Mouse (Mus musculus) lung, postnatal 10 days (tissue): Measurements from ENCODE around the gene Lrig1.

Experiments
- DNase-seq: peaks from one replicate; pipeline ENCODE4 v3.0.0; 2021

Gene Lrig1

DNA sequence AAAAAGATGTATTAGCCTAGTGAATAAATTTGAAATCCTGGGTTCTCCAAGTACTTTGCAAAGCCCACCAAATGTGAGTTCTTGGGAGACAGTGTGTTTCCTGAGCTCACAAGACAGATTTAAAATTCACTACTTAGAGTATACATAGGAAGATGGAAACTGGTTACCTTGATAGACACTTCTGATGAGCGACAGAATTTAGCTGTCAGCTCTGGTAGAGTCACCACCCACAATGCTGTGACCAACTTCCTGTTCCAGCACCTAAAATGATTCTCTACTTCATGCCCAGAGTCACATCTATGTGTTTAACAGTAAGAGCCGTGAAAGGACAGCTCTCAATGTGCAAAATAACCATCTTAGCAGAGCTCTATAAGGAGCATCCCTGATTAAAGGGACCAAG is 27.5 kb downstream of the Lrig1 start:
- no peak for DNase-seq

GRCm38 (mm10) chr6:94669370-94669769 is 30.6 kb downstream of the Lrig1 start:
- no peak for DNase-seq

- DNase-seq, result no peak
Measured at GRCm38 (mm10) chr6:94668204-94668863, 31.6 kb downstream of the Lrig1 start.

- DNase-seq, result no peak
Measured at GRCm38 (mm10) chr6:94667131-94667530, 32.8 kb downstream of the Lrig1 start.

- no peak for DNase-seq
Measured at GRCm38 (mm10) chr6:94666432-94667119, 33.4 kb downstream of the Lrig1 start.

GRCm38 (mm10) chr6:94665677-94666076 is 34.3 kb downstream of the Lrig1 start:
- DNase-seq, result no peak

DNA sequence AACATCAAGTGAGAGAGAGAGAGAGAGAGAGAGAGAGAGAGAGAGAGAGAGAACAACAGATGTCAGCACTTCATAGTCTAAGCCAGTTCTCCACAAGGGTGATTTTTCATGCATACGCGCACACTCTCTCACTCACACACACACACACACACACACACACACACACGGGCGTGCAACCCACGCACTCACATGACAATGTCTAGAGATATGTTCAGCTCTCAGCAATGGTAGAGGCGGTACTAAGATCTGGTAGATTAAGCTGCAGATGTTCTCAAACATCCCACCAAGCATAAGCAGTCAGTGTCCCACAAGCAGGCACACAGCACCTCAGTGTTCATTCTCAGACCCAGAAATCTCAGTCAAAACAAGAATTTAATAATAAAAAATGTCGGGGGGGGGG is 34.7 kb downstream of the Lrig1 start:
- DNase-seq, result no peak

GRCm38 (mm10) chr6:94664000-94664399 is 36.0 kb downstream of the Lrig1 start:
- no peak for DNase-seq

DNA sequence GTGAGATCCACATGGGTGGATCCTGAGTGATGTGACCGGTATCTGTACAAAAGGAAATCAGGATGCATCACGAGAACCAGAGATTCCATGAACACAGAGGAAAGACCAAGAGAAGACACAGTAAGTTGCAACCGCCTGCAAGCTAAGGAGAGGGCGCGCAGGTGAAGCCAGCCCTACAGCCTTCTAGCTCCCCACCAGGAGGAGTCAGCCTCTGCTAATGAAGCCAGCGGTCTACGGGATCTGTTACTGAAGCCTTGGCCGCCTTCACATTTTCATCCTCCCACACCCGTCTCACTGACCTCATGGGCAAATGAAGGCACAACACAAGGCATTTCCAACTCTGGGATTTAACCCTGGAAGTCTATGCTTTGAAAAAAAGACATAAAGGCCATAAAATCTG is 38.0 kb downstream of the Lrig1 start:
- DNase-seq, result no peak

- no peak for DNase-seq
Measured at GRCm38 (mm10) chr6:94661321-94661720, 38.6 kb downstream of the Lrig1 start.

GRCm38 (mm10) chr6:94659886-94660333 is 40.0 kb downstream of the Lrig1 start:
- DNase-seq, result no peak

GRCm38 (mm10) chr6:94658136-94658480 is 41.9 kb downstream of the Lrig1 start:
- no peak for DNase-seq

GRCm38 (mm10) chr6:94657204-94658135 is 42.5 kb downstream of the Lrig1 start:
- no peak for DNase-seq

DNA sequence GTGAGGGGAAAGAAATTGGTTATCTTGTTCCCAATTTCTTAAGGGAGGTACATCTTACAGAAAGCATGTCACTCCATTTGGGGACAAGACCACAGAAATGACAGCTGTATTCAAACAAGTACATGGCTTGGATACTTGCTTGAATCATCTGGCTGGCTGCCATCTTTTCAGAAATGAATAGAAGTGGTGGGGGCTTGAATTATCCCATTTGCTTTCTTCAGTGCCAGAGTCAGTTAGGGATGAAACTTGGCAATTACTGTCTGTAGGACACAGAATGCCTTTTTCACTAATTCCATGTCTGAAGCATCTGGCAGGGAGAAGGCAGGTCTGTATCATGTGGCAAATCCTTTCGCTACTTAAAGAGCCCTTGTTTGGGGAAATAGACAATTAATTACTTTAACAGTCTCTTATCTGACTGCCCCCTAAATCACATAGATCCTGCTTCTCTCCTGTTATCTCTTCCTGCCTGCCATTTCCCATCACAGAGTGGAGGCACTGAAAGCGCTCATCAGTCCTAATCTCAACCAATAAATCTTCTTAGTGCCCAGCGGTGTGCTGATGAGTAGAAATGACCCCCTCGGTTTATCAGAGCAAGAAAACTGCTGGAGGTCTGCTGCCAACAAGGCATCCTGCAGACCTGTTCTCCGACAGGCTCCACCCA is 44.0 kb downstream of the Lrig1 start:
- DNase-seq, result peak; percentile 47

DNA sequence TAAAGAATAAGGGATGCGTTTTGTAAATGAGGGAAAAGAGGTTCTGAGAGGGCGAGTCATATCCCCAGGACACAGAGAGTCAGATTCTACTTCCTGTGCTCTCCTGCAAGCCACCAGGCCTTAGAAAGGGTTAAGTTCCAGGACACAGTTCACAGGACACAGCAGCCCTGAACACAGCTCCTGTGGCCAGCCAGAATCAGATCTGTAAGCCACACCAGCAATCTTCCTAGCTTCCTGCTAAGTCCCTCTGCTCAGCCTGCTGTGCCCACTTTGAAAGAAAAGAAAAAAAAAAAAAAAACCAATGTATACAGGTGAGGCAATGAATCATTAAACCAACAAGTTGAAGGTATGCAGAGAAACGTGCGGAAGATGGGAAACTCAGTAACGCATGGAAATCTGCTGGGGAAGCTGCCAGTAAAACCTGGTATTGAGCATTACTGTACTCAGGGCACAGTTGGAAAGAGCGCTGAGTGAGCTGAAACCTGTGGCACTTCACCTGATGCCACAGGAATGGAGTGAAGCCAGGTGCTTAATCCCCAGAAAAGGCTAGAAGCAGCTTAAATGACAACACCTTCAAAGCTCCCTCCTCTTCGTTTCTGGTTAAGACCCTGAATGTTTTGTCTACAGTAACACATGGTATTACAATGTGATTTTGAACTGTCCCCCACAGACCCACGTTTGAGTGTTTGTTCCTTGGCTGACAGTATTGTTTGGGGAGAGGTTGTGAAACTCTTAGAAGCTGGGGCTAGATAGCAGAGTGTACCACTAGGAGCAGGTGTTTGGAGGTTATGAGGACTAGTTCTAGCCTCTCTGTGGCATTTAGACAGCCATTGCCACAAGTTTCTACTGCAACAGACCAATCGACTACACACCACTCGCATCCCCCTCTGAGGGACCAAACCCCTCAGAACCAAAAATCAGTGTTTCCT is 46.3 kb downstream of the Lrig1 start:
- no peak for DNase-seq

DNA sequence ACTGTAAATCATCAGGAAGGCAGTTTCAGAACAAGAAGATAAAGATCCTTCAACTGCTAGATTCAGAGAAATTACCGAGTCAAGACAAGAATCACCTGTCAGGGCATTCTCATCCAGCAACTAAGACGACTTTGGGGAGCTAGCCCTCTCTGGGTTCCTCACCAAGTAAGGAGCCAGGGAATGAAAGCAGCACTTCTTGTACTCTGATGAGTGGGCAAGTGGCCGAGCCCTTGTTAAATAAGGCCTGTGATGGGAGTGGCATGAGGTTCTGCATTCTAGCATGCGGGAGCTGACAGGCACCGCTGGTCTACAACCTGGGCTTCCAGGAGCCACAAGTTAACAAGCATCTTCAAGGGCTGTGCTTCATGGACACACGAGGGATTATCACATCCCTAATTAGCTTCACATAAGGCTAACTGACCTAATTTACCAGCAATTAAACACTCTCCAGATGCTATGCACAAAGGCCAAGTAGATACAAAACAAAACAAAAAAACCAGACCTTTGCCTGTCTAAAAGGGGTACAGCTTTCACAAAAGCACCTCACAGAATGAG is 47.2 kb downstream of the Lrig1 start:
- peak; percentile 32 for DNase-seq

DNA sequence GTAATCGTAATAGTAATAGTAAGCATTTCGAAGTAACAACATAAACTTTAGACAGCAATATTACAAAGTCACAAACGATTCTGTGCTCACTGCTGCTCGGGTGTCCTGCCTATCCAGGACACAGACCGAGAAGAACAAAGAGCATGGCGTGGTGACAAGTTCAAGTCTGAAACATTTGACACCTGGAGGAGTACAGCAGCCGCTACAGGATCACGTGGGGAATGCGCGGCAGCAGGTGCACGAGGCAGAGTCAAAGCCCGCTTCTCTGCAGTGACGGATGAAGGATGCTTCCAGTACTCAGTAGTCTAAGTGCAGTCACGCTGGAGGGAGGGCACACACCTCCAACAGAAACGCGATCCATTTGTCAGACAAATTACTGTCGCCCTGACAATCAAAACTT is 48.4 kb downstream of the Lrig1 start:
- DNase-seq, result no peak

GRCm38 (mm10) chr6:94649637-94650036 is 50.3 kb downstream of the Lrig1 start:
- DNase-seq, result no peak

DNA sequence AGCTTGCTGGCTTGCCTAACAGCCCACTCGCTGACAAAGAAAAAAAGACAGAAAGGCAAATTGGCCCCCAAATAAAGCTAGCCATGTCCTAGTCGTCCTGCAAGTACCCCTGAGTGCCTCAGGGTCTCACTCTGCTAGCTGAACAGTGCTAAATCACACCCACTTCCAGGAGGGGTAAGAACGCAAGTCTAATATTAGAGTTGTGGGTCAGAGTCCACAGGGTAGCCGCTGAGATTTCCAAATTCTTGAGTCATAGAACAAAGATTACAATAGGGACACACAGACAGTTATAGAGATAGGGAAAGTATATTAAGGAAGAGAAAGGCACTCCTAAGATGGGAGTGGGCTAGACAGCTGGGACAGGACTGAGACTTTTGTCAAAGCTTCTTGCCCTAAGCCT is 51.5 kb downstream of the Lrig1 start:
- no peak for DNase-seq

- peak; percentile 84 for DNase-seq
Measured at GRCm38 (mm10) chr6:94647574-94648430, 52.2 kb downstream of the Lrig1 start.

- no peak for DNase-seq
Measured at GRCm38 (mm10) chr6:94646902-94647301, 53.1 kb downstream of the Lrig1 start.
